Mouse (Mus musculus): ENCODE measurements around the gene Gabbr1.

Gene Gabbr1

DNA sequence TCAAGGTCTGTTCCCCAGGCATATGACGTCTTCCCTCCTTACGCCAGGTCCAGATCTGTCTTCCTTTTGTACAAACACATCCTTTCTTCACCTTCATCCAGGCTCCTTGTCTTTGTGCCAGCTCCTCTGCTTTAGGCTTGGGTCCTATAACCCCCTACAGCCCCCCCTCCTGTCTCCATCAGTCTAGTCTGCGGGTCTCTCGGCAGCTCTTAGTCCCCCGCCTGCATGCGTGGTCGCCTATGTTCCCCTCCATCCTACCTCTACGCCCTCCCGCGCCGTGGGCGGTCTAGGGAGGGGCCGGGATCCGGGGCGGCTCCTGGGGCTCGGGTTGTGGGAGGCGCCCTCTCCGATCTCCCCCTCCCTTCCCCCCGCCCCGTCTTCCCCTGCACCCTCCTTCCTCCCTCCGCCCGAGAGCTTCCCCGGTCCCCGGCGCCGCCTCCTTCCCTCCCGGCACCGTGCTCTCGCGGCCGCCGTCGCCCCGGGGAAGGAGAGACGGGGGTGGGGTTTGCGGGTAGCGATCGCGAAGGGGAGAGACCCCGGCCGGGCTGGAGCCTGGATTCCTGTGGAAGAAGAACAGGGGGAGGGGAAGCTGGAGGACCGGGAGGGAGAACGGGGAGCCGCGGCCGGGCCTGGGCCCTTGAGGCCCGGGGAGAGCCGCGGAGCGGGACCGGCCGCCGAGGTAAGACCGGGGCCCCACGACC lies at the start of gene Gabbr1:
Gene Gabbr1, plus strand, starts transcription at position 356 of the 701 bp plus-strand sequence.
- peak; percentile 60 for ATAC-seq (ENCODE audit: low TSS enrichment)

DNA sequence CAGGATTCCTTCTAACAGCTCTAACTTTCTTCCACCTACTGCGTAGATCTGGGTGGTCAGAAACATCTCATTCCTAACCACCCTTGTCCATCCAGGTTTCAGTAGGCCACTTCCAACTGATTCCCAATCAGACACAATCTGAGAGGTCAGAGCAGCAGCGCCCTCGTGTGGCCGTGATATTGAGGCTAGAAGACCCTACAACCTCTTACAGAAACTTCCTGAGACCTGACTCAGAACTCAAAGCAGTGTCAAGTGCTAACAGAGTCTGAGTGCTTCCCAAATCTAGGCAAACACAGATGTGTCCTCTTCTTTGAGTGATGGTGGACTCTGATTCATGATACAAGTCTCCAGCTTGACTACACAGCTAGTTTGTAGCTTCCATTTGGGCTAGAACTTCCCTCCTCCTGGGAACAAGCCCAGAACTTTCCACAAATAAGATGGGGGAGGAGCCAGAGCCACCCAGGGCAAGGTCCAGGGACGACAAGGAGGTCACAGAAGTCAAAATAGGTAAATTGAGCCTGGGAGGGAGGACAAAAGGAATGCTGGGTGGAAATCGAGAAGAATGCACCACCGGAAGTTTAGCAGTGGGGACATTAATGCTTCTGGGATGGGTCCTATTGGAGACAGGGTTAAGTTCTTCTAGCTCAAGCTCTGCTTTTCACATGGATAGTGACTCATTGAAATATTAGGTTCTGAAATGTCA lies 48.6 kb upstream of the Gabbr1 start:
- peak; percentile 66 for ATAC-seq (ENCODE audit: low TSS enrichment)

DNA sequence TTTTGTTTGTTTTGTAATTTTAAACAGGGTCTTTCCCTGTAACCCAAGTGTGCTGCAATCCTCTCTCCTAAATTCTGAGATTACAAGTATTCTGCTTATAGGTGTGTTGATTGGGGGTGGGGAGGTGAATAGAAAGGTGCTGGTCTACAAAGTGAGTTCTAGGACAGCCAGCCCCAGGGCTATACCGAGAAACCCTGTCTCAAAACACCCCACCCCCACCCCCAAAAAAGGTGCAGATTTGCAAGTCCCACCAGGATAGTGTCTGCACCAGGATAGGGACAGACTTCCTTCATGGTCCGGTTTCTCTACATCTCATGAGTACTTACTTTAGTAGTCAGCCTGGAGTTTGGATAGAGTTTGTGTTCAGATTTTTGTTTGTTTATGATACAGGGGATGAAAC lies 47.3 kb upstream of the Gabbr1 start:
- ATAC-seq (ENCODE audit: low TSS enrichment): no peak

DNA sequence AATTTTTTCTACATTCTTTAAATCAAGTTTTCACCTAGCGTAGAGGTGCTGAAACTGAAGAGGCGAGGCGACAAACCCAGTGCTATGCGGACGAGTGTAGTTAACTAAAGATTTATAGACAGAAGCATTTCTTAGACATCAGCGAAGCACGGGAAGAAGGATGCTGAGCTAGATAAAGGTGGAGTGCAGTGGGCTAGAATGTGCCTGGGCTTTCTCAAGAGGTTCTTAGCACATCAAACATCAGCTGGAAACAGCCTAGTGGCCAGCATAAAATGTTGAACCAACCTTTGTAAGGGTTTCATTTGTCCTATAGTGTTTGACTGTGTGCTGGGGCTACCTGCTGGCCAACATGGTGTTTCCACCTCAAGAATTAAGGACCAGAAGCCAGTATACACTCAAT lies 44.9 kb upstream of the Gabbr1 start, which contains the start of gene Zfp57:
Gene Zfp57, plus strand, starts transcription at position 301 of the 400 bp plus-strand sequence.
- no peak for ATAC-seq (ENCODE audit: low TSS enrichment)

DNA sequence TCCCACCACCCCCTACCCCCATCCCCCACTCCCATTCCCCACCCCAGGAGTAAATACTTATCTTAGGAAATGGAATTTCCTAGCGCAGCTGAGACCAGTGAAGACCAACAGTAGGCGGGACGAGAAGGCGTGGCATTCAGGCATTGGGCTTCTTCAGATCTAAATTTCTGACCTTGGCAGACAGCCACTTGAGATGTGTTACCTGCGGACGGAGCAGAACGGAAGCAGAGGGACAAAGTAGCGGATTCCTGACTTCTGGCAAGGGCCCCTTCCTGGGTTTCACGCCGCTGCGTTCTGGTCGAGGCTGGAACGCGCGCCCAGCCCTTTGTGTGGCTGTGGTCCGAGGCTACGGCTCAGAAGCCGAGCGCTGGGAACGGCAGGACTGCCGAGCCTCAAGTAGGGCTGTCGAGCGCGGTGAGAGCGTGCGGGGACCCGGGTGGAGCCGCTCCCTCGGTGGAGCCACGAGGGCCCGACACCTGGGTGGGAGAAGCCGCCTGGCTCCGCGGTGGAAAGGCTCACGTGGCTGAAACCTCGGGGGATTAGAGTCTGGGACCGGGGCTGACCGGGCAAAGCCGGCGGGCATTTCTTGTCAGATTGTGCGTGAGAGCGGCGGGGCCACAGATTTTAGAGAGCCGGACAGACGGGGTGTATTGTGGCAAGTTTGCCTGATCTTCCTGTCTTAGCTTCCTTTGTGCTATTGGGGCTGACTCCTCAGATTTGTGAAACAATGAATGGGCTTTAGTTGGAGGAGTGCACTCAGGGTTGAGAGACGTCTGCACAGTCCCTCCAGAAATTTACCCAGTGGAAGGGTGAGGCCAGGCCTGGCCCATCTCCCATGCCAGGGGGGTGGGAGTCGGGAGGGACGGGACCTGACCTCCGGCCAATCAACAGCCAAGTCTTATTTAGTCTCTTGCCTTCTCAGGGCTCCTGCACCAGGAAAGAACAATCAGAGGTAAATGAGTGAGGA lies 43.1 kb upstream of the Gabbr1 start:
- ATAC-seq (ENCODE audit: low TSS enrichment): peak; percentile 78

DNA sequence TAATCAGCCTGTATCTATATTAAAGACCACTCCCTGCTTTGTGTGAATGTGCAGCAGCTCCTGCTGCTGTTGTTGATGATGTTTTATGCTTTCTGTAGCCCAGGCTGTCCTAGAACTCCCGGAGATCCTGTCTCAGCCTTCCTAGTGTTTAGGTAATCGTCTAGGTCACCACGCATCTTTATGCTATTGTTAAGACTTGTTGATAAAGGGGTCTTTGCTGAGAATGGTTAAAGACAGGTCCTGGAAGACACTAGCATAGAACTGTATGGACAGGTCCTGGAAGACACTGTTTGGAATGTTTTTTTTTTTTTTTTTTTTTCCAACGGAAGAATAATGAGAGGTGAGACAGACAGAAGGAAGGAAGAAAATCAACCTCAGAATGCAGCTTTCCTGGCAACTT lies 42.4 kb upstream of the Gabbr1 start:
- ATAC-seq (ENCODE audit: low TSS enrichment): no peak

DNA sequence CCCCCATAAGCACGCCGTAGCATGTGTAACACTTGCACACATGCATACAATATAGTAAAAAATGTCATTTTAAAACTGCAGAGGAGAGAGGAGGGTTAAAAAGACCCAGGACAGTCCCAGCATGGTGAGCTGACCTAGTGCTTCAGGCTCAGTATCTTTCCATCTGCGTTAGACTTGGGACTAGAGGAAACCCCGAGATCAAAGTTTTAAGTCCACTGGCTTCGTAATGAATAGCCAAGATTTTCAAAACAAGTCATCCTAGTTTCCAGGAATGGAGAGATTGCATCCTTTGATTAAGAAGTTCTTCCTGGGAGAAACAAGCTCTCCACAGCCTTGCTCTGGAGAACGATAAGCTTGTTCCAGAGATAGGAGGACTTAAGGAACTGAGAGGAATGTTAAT lies 37.6 kb upstream of the Gabbr1 start:
- no peak for ATAC-seq (ENCODE audit: low TSS enrichment)

DNA sequence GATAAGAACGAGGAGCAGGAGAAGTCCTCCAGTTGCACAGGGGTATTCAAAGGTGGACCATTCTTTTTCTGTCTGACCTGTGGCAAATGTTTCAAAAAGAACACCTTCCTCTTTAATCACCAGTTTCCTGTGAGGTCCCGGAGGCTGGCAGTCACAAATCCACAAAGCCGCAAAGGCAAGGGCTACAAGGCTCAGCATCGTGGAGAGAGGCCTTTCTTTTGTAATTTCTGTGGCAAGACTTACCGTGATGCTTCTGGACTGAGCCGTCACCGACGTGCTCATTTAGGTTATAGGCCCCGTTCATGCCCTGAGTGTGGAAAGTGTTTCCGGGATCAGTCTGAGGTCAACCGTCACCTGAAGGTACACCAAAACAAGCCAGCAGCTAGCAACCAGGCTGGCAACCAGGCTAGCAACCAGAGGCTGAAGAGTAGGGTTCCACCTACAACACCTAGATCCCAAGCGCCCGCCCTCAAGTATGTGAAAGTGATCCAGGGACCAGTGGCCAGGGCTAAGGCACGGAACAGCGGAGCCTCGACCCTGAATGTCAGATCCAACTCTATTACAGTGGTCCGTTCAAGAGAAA lies 36.2 kb upstream of the Gabbr1 start:
- ATAC-seq (ENCODE audit: low TSS enrichment): no peak

DNA sequence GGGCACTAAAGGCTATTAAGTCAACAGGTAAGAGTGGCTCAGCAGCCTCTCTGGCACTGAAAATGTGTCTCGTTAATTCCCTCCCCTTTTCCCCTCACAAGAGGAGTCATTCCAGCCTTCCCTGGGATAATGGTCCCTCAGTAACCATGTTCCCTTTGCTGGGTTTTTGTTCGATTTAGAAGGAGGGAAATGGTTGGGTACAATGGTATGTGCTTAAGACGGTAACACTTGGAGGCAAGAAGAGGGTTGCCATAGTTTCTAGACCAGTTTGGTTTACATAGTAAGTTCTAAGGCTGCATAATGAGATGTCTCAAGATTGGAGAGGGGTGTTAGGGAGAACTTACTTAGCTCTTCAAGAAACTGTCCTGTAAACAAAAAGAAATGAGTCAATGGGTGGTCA lies 34.0 kb upstream of the Gabbr1 start:
- no peak for ATAC-seq (ENCODE audit: low TSS enrichment)

DNA sequence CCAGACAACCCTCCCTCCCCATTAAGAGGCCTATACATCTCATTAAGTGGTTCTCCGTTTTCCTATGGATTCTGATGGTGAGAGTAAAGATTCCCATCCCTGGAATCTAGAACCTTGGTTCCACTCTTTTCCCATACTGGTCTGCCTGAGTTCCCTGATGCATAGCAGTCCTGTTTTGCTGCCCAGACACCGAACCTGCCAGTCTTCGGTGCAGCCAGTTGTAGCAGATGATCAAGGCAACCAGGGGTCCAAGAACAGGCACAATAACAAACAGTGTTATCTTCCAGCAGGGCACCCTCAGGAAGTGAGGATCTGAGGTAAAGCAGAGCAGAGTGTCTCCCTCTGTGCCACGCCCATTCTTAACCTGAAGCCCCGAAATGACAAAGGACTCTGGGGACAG lies 33.6 kb upstream of the Gabbr1 start:
- ATAC-seq (ENCODE audit: low TSS enrichment): no peak

DNA sequence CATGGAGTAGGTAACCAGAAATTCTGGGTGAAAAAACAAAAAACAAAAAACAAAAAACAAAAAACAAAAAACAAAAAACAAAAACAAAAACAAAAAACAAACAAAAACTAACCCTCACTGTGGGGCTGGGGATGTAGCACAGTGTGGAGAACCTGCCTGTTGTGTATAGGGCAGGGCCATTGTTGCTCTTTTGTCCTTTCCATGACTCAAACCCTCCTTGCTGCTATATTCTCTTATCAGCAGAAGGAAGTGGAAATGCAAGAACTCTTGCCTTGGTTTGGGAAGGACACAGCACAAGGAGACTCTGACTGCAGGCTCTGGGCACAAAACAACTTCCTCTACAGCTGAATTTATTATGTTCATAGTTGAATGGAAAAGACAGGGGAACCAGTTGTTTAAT lies 29.4 kb upstream of the Gabbr1 start:
- no peak for ATAC-seq (ENCODE audit: low TSS enrichment)

DNA sequence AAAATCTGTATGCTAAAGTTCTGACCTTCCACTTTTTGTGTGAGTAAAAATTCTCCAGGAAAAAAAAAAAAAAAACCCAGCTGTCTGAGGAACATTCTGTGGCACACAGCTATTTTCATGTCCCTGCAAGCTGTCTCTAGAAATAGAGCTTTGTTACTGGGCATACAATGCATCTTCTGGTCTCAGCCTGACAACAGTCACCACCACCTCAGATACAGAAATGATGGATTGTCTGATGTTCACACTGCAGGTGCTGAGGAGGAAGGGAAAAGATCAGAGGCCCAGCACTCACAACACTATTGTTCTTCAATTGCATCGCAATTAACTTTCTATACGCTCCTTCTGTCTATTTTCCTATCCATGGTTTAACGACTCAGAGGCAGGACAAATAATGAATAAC lies 27.4 kb upstream of the Gabbr1 start:
- peak; percentile 83 for ATAC-seq (ENCODE audit: low TSS enrichment)

DNA sequence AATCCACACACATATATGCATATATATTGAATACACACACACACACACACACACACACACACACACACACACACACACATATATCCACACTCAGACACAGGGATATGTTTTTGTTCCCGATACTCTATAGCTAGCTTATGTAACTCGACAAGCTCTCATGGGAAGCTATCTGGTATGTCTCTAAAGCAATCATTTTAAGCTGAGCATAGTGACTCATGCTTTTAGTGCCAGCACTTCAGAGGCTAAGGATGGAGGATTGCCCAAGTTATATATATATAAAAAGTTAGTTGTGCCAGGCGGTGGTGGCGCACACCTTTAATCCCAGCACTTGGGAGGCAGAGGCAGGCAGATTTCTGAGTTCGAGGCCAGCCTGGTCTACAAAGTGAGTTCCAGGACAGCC lies 26.5 kb upstream of the Gabbr1 start:
- ATAC-seq (ENCODE audit: low TSS enrichment): peak; percentile 79

DNA sequence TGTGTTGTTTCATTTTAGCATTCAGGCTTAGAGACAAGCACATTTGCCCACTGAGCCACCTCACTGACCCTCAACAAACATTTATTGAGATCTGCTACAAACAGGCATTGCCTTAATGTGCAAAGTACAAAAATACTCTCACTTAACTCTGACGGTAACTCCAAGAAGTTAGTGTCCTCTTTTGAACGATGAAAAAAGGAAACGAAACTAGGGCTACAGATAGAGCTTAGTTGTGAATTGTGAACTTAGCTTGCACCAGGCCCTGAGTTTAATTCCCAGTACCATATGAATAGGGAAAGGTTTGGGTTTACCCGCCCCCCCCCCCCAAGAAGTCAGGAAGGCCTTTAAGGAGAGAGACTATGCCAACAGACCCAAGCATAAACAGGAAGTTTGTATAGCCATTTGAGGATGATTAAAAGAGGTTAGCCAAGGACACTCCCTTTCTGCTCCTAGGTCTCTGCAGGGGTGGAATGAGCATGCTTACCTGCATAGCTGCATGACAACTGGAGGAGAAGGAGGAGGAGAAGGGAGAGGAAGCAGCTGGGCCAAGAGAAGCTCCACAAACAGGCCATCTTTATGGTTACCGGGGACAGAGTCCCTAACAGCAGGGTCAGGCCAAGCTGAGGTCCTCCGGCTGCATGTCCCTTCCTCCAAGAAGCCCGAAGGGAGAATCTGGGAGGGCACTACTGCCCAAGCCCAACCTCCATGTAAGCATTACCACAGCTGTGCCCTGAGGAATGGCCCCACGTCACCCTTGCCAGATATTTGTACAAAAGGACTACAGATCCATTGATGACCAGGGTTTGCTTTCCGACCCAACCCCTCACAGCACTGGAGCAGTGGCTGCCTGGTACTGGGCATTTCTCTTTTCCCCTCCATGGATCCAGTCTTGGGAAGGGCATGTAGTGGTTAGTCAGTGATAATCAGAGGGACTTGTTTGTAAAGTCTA lies 22.9 kb upstream of the Gabbr1 start, which contains the start of gene Mog:
Gene Mog, minus strand, starts transcription at position 771 of the 949 bp plus-strand sequence.
- peak; percentile 25; the same call in 1 of the 2 replicates for ATAC-seq (ENCODE audit: low TSS enrichment)

DNA sequence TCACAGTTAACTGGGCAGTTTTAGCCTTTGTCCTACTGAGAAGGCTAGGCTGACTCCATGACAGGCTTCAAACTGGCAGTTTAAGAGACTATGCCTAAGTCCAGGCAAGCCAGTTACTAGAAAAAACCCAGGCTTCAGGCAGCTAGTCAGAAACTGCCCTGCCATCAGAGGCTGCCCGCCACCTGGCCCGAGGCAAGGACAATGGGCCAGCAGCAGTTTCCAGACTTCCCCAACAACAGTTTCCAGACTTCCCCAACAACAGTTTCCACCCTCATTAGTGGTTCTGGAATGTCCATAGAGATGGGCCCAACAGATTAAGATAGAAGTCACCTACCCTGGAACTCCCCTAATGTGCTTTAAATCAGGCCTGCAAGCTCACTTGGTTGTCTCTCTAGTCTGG lies 19.3 kb upstream of the Gabbr1 start:
- no peak for ATAC-seq (ENCODE audit: low TSS enrichment)

DNA sequence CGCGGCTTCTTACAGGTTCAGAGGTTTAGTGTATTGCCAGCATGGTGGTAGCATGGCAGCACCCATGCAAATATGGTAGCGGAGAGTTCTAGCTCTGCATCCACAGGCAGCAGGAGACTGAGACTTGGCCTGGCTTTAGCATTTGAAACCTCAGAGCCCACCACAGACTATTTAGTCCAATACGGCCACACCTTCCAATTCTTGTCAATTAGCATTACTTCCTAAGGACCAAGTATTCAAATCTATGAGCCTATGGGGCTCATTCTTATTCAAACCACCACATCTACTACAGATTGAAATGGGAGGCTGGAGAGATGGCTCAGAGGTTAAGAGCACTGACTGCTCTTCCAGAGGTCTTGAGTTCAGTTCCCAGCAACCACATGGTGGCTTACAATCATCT lies 18.3 kb upstream of the Gabbr1 start:
- no peak for ATAC-seq (ENCODE audit: low TSS enrichment)

DNA sequence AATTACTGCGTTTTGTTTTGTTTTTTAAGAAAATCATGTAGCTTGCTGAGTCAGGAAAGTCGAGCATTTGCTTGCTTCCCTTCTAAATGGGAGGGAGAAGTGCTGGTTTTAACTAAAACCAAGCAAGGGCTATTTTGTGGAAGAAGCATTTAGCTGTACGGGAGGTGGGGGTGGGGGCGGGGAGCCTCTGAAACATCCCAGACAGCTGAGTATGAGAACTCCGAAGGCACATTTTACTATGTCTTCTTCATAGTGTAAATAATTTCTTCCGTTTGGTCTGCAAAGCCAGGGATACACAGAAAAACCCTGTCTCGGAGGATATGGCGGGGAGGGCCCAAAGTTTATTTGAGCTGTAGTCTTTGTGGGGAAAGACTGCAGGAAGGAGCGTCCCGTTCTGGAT lies 17.6 kb upstream of the Gabbr1 start:
- ATAC-seq (ENCODE audit: low TSS enrichment): peak; percentile 13

DNA sequence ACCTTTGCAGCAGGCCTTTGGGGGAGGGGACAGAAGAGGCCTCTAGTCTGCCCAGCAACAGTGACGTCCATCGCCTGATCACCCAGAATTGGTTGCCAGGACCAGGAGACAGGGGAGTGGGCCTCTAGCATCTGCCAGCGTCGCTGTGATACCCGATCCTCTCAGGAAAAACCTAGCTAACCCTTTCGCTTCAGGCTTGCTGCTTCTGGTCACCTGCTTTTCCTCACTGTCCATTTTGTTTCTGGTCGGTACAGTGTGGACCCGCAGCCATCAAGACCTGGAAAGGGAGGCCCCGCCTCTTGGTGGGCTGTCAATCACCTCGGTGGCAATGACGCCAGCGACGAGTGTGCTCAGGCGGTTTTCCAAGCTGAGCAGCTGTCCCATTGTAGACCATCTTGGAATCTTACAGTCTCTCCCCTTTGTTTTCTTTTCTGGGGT lies 17.1 kb upstream of the Gabbr1 start:
- peak; percentile 99 for ATAC-seq (ENCODE audit: low TSS enrichment)

DNA sequence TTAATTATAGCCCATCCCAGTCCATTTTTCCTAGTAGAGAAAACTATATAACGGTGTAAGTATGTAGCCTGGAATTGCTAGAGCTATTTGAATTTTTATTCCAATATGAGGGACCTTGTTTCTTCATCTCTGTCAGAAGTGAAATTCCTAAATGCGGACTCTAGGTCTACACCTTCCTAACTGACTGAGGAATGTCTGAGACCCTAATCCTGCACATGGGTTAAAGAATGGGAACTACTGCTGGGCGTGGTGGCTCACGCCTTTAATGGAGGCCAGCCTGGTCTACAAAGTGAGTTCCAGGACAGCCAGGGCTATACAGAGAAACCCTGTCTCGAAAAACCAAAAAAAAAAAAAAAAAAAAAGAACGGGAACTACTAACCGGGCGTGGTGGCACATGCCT lies 16.6 kb upstream of the Gabbr1 start:
- ATAC-seq (ENCODE audit: low TSS enrichment): no peak

DNA sequence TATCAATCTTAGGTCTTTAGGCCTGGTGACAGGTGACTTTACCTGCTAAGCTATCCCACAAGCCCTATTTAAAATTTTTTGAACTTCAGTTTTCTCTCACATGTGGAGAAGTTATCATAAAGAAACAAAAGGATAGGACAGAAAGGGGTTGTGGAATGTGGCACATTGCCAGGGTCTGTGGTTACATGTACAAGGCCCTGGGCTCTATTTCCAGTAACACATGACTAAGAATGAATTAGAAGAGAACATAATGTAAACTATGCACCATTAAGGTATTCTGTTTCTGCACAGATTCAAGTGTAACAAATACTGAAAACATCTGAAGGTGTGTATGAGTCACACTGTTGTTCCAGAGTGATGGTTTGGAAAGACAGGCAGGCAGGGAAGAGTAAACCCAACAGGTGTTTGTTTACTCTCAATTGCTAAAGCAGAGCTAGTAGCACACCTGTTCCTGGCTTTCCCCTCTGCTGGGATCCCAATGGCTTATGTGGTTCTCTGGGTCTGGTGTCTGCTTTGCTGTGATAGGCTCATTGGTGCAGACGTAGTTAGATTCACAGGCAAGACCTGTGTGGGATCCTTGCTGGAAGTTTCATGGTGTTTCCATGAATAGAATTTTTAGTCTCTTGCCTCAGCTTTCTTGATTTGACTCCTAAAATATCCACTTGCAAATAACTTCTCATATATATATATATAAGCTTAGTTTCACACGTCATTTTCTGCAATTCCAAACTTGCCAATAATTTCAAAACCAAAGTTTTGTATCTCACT lies 6.5 kb upstream of the Gabbr1 start:
- ATAC-seq (ENCODE audit: low TSS enrichment): peak; percentile 72

Measured in frontal cortex, adult (tissue).